Mouse (Mus musculus): ENCODE measurements around the gene Zbtb20. TPM values are rescaled to one million over a fixed set of nuclear protein-coding genes. Genes with fewer than 3 reads are reported as not detected.

Gene Zbtb20
- polyA plus RNA-seq, 1 experiment from 2014 or later = 47.6 TPM

DNA sequence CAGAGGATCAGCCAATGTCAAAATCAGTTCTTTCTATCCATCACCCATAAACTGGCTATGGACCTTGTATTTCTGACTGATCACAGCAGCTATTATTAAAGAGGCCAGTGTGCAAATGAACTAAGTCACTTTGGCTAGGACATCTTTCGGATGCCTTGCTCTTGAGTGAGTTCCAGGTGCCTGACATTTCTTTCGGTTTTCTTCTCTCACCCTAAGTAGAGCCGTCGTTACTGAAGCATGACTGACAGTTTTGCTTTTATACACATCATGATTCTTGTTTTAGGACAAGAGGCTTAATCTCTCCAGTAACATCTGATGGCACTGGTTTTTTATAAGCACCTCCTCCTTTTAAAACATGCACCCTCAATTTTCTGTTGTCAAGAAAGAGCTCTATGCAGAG, 625.6 kb downstream of the Zbtb20 start:
- 57% methylated on average over 4 of the region's 4 CpGs for WGBS
- Histone ChIP-seq H3K9ac (no peak overlapping the region), H3K4me1 (replicated peaks) (peaks cover 26% of the 10 kb centered on the region)

GRCm38 (mm10) chr16:43502339-43503009, 626.8 kb downstream of the Zbtb20 start:
- H3K27ac ChIP-seq = peak overlapping the region; percentile 88
- H3K27me3 ChIP-seq = no peaks in the 10 kb centered on the region
- no peaks in the 10 kb centered on the region for H3K9me3 ChIP-seq (replicated peaks)
- peaks cover 33% of the 10 kb centered on the region for H3K4me1 ChIP-seq (replicated peaks)
- 48% methylated on average over 12 of the region's 12 CpGs for WGBS
- peak overlapping the region; percentile 76 for H3K4me2 ChIP-seq
- H3K36me3 ChIP-seq = no peaks in the 10 kb centered on the region
- no peak overlapping the region for H3K9ac ChIP-seq
- no peak for ATAC-seq (replicated peaks; ENCODE audit: insufficient number of reproducible peaks, insufficient read depth, low FRiP score, low read depth)
- peak overlapping the region; percentile 59 for H3K4me3 ChIP-seq

More for the DNA sequence above, 625.6 kb downstream of the Zbtb20 start:
- Histone ChIP-seq H3K4me2 (no peak overlapping the region), H3K36me3 (no peaks in the 10 kb centered on the region), H3K27ac (no peak overlapping the region), H3K4me3 (no peak overlapping the region), H3K27me3 (no peaks in the 10 kb centered on the region), H3K9me3 (replicated peaks) (no peaks in the 10 kb centered on the region)
- ATAC-seq (replicated peaks; ENCODE audit: insufficient number of reproducible peaks, insufficient read depth, low FRiP score, low read depth) = no peak

DNA sequence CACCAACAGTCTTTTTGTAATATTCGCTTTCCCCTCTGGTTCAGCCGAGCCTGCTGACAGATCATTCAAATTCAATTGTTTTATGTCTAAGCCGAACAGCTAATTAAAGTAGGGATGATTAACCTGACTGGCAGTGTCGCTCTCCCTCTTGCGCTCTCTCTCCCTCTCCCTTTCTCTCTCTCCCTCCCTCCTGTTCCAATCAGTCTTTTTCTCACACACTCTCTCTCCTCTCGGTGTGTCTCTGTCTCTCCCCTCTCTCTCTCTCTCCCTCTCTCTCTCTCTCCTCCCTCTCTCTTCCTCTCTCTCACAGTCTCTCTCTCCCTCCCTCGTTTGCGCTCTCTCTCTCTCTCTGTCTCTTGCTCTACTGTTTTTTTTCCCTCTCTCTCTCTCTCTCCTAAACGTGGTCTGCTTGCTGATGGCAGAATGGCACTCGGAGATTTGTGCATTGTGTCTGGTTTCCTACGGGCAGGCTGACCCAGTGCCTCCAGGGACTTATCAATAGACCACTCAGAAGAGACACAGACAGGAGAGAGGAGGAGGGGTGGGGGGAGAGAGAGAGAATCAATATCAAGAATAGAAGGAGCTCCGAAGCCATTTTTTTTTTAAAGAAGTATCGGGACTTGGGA, 627.4 kb downstream of the Zbtb20 start:
- ATAC-seq (replicated peaks; ENCODE audit: insufficient number of reproducible peaks, insufficient read depth, low FRiP score, low read depth) = 0 out of 2 replicates have a peak, but pooled peaks have one; percentile 50
- Histone ChIP-seq H3K27ac (peak overlapping the region; percentile 88), H3K4me3 (peak overlapping the region; percentile 59), H3K9ac (peak overlapping the region; percentile 65), H3K4me2 (peak overlapping the region; percentile 76), H3K27me3 (no peaks in the 10 kb centered on the region), H3K36me3 (no peaks in the 10 kb centered on the region), H3K9me3 (replicated peaks) (no peaks in the 10 kb centered on the region), H3K4me1 (replicated peaks) (peaks cover 31% of the 10 kb centered on the region)
- WGBS = 7% methylated on average over 13 of the region's 13 CpGs

DNA sequence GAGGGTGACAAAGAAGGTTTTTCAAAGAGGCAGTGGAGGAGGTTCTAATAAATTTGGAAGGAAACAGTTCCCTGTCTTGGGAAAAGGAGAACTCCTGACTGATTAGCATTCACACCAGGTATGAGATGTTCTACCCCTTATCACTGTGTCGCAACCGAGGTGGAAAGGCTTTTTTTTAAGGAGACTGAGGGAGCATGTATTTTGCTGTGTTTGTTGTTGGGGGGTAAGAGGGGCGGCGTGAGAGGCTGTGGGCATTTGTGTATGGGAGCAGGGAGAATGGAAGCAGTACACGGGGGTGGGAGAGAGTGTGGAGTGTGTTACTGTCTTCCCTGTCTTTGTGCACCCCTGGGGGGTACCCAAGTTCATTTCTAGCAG, 627.9 kb downstream of the Zbtb20 start:
- Histone ChIP-seq H3K36me3 (no peaks in the 10 kb centered on the region), H3K27ac (peak overlapping the region; percentile 88), H3K27me3 (no peaks in the 10 kb centered on the region), H3K9me3 (replicated peaks) (no peaks in the 10 kb centered on the region), H3K4me3 (peak overlapping the region; percentile 59), H3K4me1 (replicated peaks) (peaks cover 31% of the 10 kb centered on the region), H3K9ac (peak overlapping the region; percentile 65), H3K4me2 (peak overlapping the region; percentile 76)
- ATAC-seq (replicated peaks; ENCODE audit: insufficient number of reproducible peaks, insufficient read depth, low FRiP score, low read depth) = no peak
- 2% methylated on average over 5 of the region's 5 CpGs for WGBS

DNA sequence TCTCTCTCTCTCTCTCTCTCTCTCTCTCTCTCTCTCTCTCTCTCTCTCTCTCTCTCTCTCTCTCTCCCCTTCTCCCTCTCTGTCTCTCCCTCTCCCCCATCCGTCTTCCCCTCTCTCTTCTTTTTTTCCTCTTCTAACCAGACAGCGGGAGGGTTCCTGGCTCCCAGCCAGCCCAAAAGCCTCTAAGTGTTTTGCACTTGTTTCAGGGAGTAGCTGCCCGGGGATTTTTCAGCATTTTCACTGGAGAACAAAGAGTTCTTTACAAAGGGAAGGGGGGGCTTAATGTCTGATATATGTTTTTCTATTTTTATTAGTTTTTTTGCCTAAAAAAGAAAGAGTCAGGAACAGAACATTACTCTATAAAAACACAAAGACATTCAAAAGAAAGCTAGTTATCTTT, 628.5 kb downstream of the Zbtb20 start:
- ATAC-seq (replicated peaks; ENCODE audit: insufficient number of reproducible peaks, insufficient read depth, low FRiP score, low read depth) = no peak
- H3K4me1 ChIP-seq (replicated peaks) = peaks cover 29% of the 10 kb centered on the region
- peak overlapping the region; percentile 88 for H3K27ac ChIP-seq
- H3K36me3 ChIP-seq = no peaks in the 10 kb centered on the region
- no peaks in the 10 kb centered on the region for H3K9me3 ChIP-seq (replicated peaks)
- peak overlapping the region; percentile 76 for H3K4me2 ChIP-seq
- H3K9ac ChIP-seq = peak overlapping the region; percentile 65; the same call in 1 of the 2 replicates
- H3K4me3 ChIP-seq = peak overlapping the region; percentile 59
- H3K27me3 ChIP-seq = no peaks in the 10 kb centered on the region
- 0% methylated on average over 3 of the region's 3 CpGs for WGBS

- H3K36me3 ChIP-seq = no peaks in the 10 kb centered on the region
- peak overlapping the region; percentile 76 for H3K4me2 ChIP-seq
- 0 out of 2 replicates have a peak overlapping the region, but pooled peaks have one; percentile 7 for H3K9ac ChIP-seq
- ATAC-seq (replicated peaks; ENCODE audit: insufficient number of reproducible peaks, insufficient read depth, low FRiP score, low read depth) = no peak
- peak overlapping the region; percentile 59 for H3K4me3 ChIP-seq
- H3K27me3 ChIP-seq = no peaks in the 10 kb centered on the region
- peaks cover 29% of the 10 kb centered on the region for H3K4me1 ChIP-seq (replicated peaks)
- no peaks in the 10 kb centered on the region for H3K9me3 ChIP-seq (replicated peaks)
- peak overlapping the region; percentile 88 for H3K27ac ChIP-seq
- WGBS = 57% methylated on average over 1 of the region's 1 CpGs
These were observed 628.9 kb downstream of the Zbtb20 start for GRCm38 (mm10) chr16:43504556-43504955.

- Histone ChIP-seq H3K4me1 (replicated peaks) (peaks cover 27% of the 10 kb centered on the region), H3K4me2 (peak overlapping the region; percentile 64), H3K9me3 (replicated peaks) (no peaks in the 10 kb centered on the region), H3K9ac (peak overlapping the region; percentile 31), H3K36me3 (no peaks in the 10 kb centered on the region), H3K4me3 (peak overlapping the region; percentile 36; the same call in 1 of the 2 replicates), H3K27ac (peak overlapping the region; percentile 83), H3K27me3 (no peaks in the 10 kb centered on the region)
- 32% methylated on average over 9 of the region's 9 CpGs for WGBS
- ATAC-seq (replicated peaks; ENCODE audit: insufficient number of reproducible peaks, insufficient read depth, low FRiP score, low read depth) = no peak; the same call in 1 of the 2 replicates
These were observed 629.8 kb downstream of the Zbtb20 start for GRCm38 (mm10) chr16:43505314-43505950.

DNA sequence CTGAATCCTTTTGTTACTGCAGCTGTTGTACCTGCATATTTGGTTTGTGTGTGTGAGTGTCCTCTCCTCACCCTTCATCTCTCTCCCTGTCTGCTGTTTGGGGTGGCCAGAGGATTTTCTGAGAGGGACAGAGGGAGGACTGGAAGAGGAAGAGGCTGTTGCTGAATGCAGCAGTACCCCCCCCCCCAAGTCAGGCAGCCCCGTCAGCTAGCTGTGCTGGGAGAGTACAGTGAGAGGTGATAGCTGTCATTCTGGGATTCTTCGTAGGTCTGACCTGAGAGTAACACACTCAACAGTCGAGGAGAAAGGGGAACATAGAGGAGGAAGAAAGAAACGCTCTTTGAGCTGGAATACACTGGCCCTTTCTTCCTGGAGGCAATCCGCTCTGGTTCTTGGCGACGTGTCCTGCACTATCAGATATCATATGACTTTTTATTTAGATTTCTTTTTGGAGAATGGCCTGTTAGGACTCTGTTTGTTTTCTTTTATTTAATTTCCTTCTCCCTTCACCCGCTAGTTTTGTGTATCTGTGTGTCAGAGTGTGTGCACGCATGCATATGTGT, 630.6 kb downstream of the Zbtb20 start:
- Histone ChIP-seq H3K4me2 (peak overlapping the region; percentile 64), H3K4me1 (replicated peaks) (peaks cover 23% of the 10 kb centered on the region), H3K27me3 (no peaks in the 10 kb centered on the region), H3K4me3 (peak overlapping the region; percentile 36), H3K9me3 (replicated peaks) (no peaks in the 10 kb centered on the region), H3K36me3 (no peaks in the 10 kb centered on the region), H3K9ac (peak overlapping the region; percentile 44), H3K27ac (peak overlapping the region; percentile 83)
- WGBS = 13% methylated on average over 9 of the region's 9 CpGs
- ATAC-seq (replicated peaks; ENCODE audit: insufficient number of reproducible peaks, insufficient read depth, low FRiP score, low read depth) = peak; percentile 55; the same call in 1 of the 2 replicates

- WGBS = 29% methylated on average over 10 of the region's 10 CpGs
- no peak for ATAC-seq (replicated peaks; ENCODE audit: insufficient number of reproducible peaks, insufficient read depth, low FRiP score, low read depth)
- Histone ChIP-seq H3K36me3 (no peaks in the 10 kb centered on the region), H3K9ac (peak overlapping the region; percentile 44), H3K4me2 (peak overlapping the region; percentile 64), H3K9me3 (replicated peaks) (no peaks in the 10 kb centered on the region), H3K4me3 (peak overlapping the region; percentile 36), H3K4me1 (replicated peaks) (peaks cover 22% of the 10 kb centered on the region), H3K27ac (peak overlapping the region; percentile 83), H3K27me3 (no peaks in the 10 kb centered on the region)
These were observed 631.2 kb downstream of the Zbtb20 start for GRCm38 (mm10) chr16:43506771-43507405.

- no peaks in the 10 kb centered on the region for H3K9me3 ChIP-seq (replicated peaks)
- ATAC-seq (replicated peaks; ENCODE audit: insufficient number of reproducible peaks, insufficient read depth, low FRiP score, low read depth) = no peak
- H3K27ac ChIP-seq = peak overlapping the region; percentile 27; the same call in 1 of the 2 replicates
- 60% methylated on average over 9 of the region's 9 CpGs for WGBS
- no peak overlapping the region for H3K4me3 ChIP-seq
- H3K4me2 ChIP-seq = peak overlapping the region; percentile 21
- no peak overlapping the region for H3K9ac ChIP-seq
- H3K4me1 ChIP-seq (replicated peaks) = peaks cover 22% of the 10 kb centered on the region
- H3K36me3 ChIP-seq = no peaks in the 10 kb centered on the region
- no peaks in the 10 kb centered on the region for H3K27me3 ChIP-seq
These were observed 632.7 kb downstream of the Zbtb20 start for GRCm38 (mm10) chr16:43508166-43508998.

All from heart, embryonic 15.5 days (tissue).